Mouse (Mus musculus): ENCODE data around the gene Mylk3. TPM values are rescaled to one million over a fixed set of nuclear protein-coding genes. Genes with fewer than 3 reads are reported as not detected.

Gene Mylk3
- polyA plus RNA-seq, 1 experiment from 2014 or later = 0.60 TPM

- Histone ChIP-seq H3K4me1 (ENCODE audit: control insufficient read depth, insufficient read depth, low read length) (peaks cover 20% of the 10 kb centered on the region), H3K36me3 (ENCODE audit: control insufficient read depth, insufficient read depth, low read length) (no peaks in the 10 kb centered on the region), H3K4me2 (ENCODE audit: low read length) (no peak overlapping the region), H3K27ac (ENCODE audit: low read depth, low read length) (no peak overlapping the region), H3K4me3 (ENCODE audit: low read depth, low read length) (no peak overlapping the region), H3K27me3 (replicated peaks; ENCODE audit: control insufficient read depth, insufficient read depth, low read length) (no peaks in the 10 kb centered on the region), H3K9ac (ENCODE audit: low read length) (no peak overlapping the region), H3K9me3 (replicated peaks; ENCODE audit: control insufficient read depth, low read length) (no peaks in the 10 kb centered on the region)
- ATAC-seq = no peak
- no peak for DNase-seq (ENCODE audit: low spot score)
- 76% methylated on average over 4 of the region's 4 CpGs for WGBS
Measured at GRCm38 (mm10) chr8:85427026-85427425, 40.9 kb upstream of the Mylk3 start.

GRCm38 (mm10) chr8:85421329-85421728 is 35.2 kb upstream of the Mylk3 start:
- H3K36me3 ChIP-seq (ENCODE audit: control insufficient read depth, insufficient read depth, low read length) = 0 out of 2 replicates have a peak, but pooled peaks cover 13% of the 10 kb centered on the region
- no peak overlapping the region for H3K9ac ChIP-seq (ENCODE audit: low read length)
- H3K27me3 ChIP-seq (replicated peaks; ENCODE audit: control insufficient read depth, insufficient read depth, low read length) = no peaks in the 10 kb centered on the region
- no peaks in the 10 kb centered on the region for H3K9me3 ChIP-seq (replicated peaks; ENCODE audit: control insufficient read depth, low read length)
- 93% methylated on average over 1 of the region's 1 CpGs for WGBS
- H3K4me2 ChIP-seq (ENCODE audit: low read length) = no peak overlapping the region
- H3K27ac ChIP-seq (ENCODE audit: low read depth, low read length) = no peak overlapping the region
- H3K4me1 ChIP-seq (ENCODE audit: control insufficient read depth, insufficient read depth, low read length) = no peaks in the 10 kb centered on the region
- no peak for DNase-seq (ENCODE audit: low spot score)
- H3K4me3 ChIP-seq (ENCODE audit: low read depth, low read length) = no peak overlapping the region
- ATAC-seq = no peak

- DNase-seq (ENCODE audit: low spot score) (no peak), ATAC-seq (no peak)
- WGBS = 77% methylated on average over 3 of the region's 3 CpGs
- no peak overlapping the region for H3K4me3 ChIP-seq (ENCODE audit: low read depth, low read length)
- no peak overlapping the region for H3K27ac ChIP-seq (ENCODE audit: low read depth, low read length)
- no peak overlapping the region for H3K4me2 ChIP-seq (ENCODE audit: low read length)
- H3K9ac ChIP-seq (ENCODE audit: low read length) = no peak overlapping the region
- no peaks in the 10 kb centered on the region for H3K9me3 ChIP-seq (replicated peaks; ENCODE audit: control insufficient read depth, low read length)
- no peaks in the 10 kb centered on the region for H3K4me1 ChIP-seq (ENCODE audit: control insufficient read depth, insufficient read depth, low read length)
- H3K27me3 ChIP-seq (replicated peaks; ENCODE audit: control insufficient read depth, insufficient read depth, low read length) = no peaks in the 10 kb centered on the region
- peaks cover 7% of the 10 kb centered on the region; the same call in 1 of the 2 replicates for H3K36me3 ChIP-seq (ENCODE audit: control insufficient read depth, insufficient read depth, low read length)
Measured at GRCm38 (mm10) chr8:85408526-85408925, 22.4 kb upstream of the Mylk3 start.

DNA sequence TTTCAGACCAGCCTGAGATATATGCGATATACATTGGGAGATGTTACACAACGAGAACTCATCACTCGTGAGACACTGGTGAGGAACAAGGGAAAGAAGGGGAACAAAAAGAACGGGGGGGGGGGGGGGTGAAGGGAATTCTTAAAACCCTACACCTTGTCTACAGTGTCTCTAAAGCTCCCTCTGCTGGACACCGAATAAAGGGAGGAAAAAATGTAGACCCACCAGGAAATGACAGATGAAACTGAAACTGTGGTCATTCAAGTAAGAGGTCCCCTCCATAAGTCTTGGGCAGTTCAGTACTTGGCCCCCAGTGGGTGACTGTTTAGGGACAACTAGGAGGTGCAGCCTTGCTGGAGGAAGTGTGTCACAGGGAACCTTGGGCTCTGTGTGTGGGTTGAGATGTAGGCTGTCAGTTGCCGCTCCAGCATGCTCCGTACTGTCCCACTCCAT is 21.9 kb upstream of the Mylk3 start:
- peaks cover 7% of the 10 kb centered on the region; the same call in 1 of the 2 replicates for H3K36me3 ChIP-seq (ENCODE audit: control insufficient read depth, insufficient read depth, low read length)
- no peak overlapping the region for H3K4me2 ChIP-seq (ENCODE audit: low read length)
- H3K9ac ChIP-seq (ENCODE audit: low read length) = no peak overlapping the region
- DNase-seq (ENCODE audit: low spot score) (no peak), ATAC-seq (no peak)
- H3K4me1 ChIP-seq (ENCODE audit: control insufficient read depth, insufficient read depth, low read length) = no peaks in the 10 kb centered on the region
- no peaks in the 10 kb centered on the region for H3K9me3 ChIP-seq (replicated peaks; ENCODE audit: control insufficient read depth, low read length)
- no peak overlapping the region for H3K27ac ChIP-seq (ENCODE audit: low read depth, low read length)
- 59% methylated on average over 7 of the region's 7 CpGs for WGBS
- no peaks in the 10 kb centered on the region for H3K27me3 ChIP-seq (replicated peaks; ENCODE audit: control insufficient read depth, insufficient read depth, low read length)
- H3K4me3 ChIP-seq (ENCODE audit: low read depth, low read length) = no peak overlapping the region

- no peak overlapping the region for H3K4me2 ChIP-seq (ENCODE audit: low read length)
- no peaks in the 10 kb centered on the region for H3K27me3 ChIP-seq (replicated peaks; ENCODE audit: control insufficient read depth, insufficient read depth, low read length)
- 70% methylated on average over 10 of the region's 10 CpGs for WGBS
- no peaks in the 10 kb centered on the region for H3K9me3 ChIP-seq (replicated peaks; ENCODE audit: control insufficient read depth, low read length)
- ATAC-seq = no peak
- H3K4me3 ChIP-seq (ENCODE audit: low read depth, low read length) = no peak overlapping the region
- no peaks in the 10 kb centered on the region for H3K4me1 ChIP-seq (ENCODE audit: control insufficient read depth, insufficient read depth, low read length)
- no peak overlapping the region for H3K9ac ChIP-seq (ENCODE audit: low read length)
- DNase-seq (ENCODE audit: low spot score) = no peak
- H3K36me3 ChIP-seq (ENCODE audit: control insufficient read depth, insufficient read depth, low read length) = peaks cover 6% of the 10 kb centered on the region; the same call in 1 of the 2 replicates
- H3K27ac ChIP-seq (ENCODE audit: low read depth, low read length) = no peak overlapping the region
Measured at GRCm38 (mm10) chr8:85405961-85406360, 19.8 kb upstream of the Mylk3 start.

DNA sequence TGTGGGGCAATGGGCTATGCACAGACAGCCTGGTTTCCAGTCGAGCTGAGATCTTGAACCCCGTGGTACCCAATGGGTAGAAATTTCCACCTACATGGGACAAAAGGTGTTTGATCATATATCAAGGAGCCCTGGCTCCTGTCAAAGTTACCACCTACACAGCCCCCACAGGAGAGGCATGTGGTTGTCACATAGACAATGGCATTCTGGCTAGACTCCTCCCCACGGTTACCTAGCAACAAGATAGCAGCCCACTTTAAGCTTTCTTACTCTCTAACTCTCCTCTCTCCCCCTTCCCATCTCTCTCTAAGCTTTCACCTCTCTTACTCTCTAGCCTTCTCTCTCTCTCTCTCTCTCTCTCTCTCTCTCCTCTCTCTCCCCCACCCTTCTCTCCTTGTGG is 19.3 kb upstream of the Mylk3 start:
- DNase-seq (ENCODE audit: low spot score) = peak; percentile 24
- H3K9ac ChIP-seq (ENCODE audit: low read length) = no peak overlapping the region
- H3K27ac ChIP-seq (ENCODE audit: low read depth, low read length) = no peak overlapping the region
- H3K4me3 ChIP-seq (ENCODE audit: low read depth, low read length) = no peak overlapping the region
- no peak overlapping the region for H3K4me2 ChIP-seq (ENCODE audit: low read length)
- no peak for ATAC-seq
- H3K36me3 ChIP-seq (ENCODE audit: control insufficient read depth, insufficient read depth, low read length) = peaks cover 4% of the 10 kb centered on the region; the same call in 1 of the 2 replicates
- 55% methylated on average over 3 of the region's 3 CpGs for WGBS
- H3K9me3 ChIP-seq (replicated peaks; ENCODE audit: control insufficient read depth, low read length) = no peaks in the 10 kb centered on the region
- no peaks in the 10 kb centered on the region for H3K4me1 ChIP-seq (ENCODE audit: control insufficient read depth, insufficient read depth, low read length)
- H3K27me3 ChIP-seq (replicated peaks; ENCODE audit: control insufficient read depth, insufficient read depth, low read length) = no peaks in the 10 kb centered on the region

- H3K4me3 ChIP-seq (ENCODE audit: low read depth, low read length) = no peak overlapping the region
- H3K27ac ChIP-seq (ENCODE audit: low read depth, low read length) = no peak overlapping the region
- H3K9ac ChIP-seq (ENCODE audit: low read length) = no peak overlapping the region
- no peaks in the 10 kb centered on the region for H3K9me3 ChIP-seq (replicated peaks; ENCODE audit: control insufficient read depth, low read length)
- WGBS = 82% methylated on average over 4 of the region's 4 CpGs
- H3K27me3 ChIP-seq (replicated peaks; ENCODE audit: control insufficient read depth, insufficient read depth, low read length) = no peaks in the 10 kb centered on the region
- no peaks in the 10 kb centered on the region for H3K4me1 ChIP-seq (ENCODE audit: control insufficient read depth, insufficient read depth, low read length)
- ATAC-seq = no peak
- H3K4me2 ChIP-seq (ENCODE audit: low read length) = no peak overlapping the region
- no peak for DNase-seq (ENCODE audit: low spot score)
- H3K36me3 ChIP-seq (ENCODE audit: control insufficient read depth, insufficient read depth, low read length) = no peaks in the 10 kb centered on the region
Measured at GRCm38 (mm10) chr8:85398548-85398947, 12.4 kb upstream of the Mylk3 start.

GRCm38 (mm10) chr8:85397508-85397907 is 11.4 kb upstream of the Mylk3 start:
- Histone ChIP-seq H3K9ac (ENCODE audit: low read length) (no peak overlapping the region), H3K4me3 (ENCODE audit: low read depth, low read length) (no peak overlapping the region), H3K9me3 (replicated peaks; ENCODE audit: control insufficient read depth, low read length) (no peaks in the 10 kb centered on the region), H3K4me1 (ENCODE audit: control insufficient read depth, insufficient read depth, low read length) (no peaks in the 10 kb centered on the region), H3K4me2 (ENCODE audit: low read length) (no peak overlapping the region), H3K27ac (ENCODE audit: low read depth, low read length) (no peak overlapping the region), H3K36me3 (ENCODE audit: control insufficient read depth, insufficient read depth, low read length) (no peaks in the 10 kb centered on the region), H3K27me3 (replicated peaks; ENCODE audit: control insufficient read depth, insufficient read depth, low read length) (no peaks in the 10 kb centered on the region)
- ATAC-seq (no peak), DNase-seq (ENCODE audit: low spot score) (peak; percentile 20)
- 50% methylated on average over 5 of the region's 5 CpGs for WGBS

GRCm38 (mm10) chr8:85396432-85397079 is 10.4 kb upstream of the Mylk3 start:
- WGBS = 87% methylated on average over 5 of the region's 5 CpGs
- no peaks in the 10 kb centered on the region for H3K27me3 ChIP-seq (replicated peaks; ENCODE audit: control insufficient read depth, insufficient read depth, low read length)
- H3K9ac ChIP-seq (ENCODE audit: low read length) = no peak overlapping the region
- no peak overlapping the region for H3K4me3 ChIP-seq (ENCODE audit: low read depth, low read length)
- DNase-seq (ENCODE audit: low spot score) = no peak
- H3K27ac ChIP-seq (ENCODE audit: low read depth, low read length) = no peak overlapping the region
- H3K4me1 ChIP-seq (ENCODE audit: control insufficient read depth, insufficient read depth, low read length) = no peaks in the 10 kb centered on the region
- H3K9me3 ChIP-seq (replicated peaks; ENCODE audit: control insufficient read depth, low read length) = no peaks in the 10 kb centered on the region
- no peaks in the 10 kb centered on the region for H3K36me3 ChIP-seq (ENCODE audit: control insufficient read depth, insufficient read depth, low read length)
- no peak overlapping the region for H3K4me2 ChIP-seq (ENCODE audit: low read length)
- no peak for ATAC-seq
